Mouse (Mus musculus): ENCODE measurements around the gene Msi2.

DNA sequence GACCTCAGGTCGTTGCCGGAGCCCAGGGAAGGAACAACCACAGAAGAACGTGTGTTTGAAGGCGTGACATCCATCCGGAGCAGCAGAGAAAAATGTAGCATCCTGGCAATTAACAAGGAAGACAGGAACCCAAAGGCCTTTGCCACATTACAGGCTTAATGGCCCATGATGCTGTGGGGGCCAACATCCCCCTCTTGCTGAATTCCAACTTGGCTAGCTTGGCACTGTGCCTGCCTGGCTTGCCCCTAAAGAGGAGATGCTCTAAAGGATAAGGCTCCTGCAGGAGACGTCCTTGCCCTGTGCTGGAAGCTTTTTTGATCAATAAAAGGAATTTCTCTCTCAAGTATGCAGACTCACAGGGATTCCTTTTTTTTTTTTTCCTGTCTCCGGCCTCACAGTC, 181.0 kb downstream of the Msi2 start:
- TF ChIP-seq CTCF (IDR thresholded peaks at IDR 0.05; ENCODE audit: insufficient read depth, low read depth, low read length), result no peak
- TF ChIP-seq POLR2A (IDR thresholded peaks at IDR 0.05; ENCODE audit: insufficient read depth, low read depth, low read length), result no peak

Data from olfactory bulb, adult 2 months (tissue).